Mouse (Mus musculus) limb, embryonic 11.5 days (tissue): ENCODE data around the gene Plcl2. TPM values are rescaled to one million over a fixed set of nuclear protein-coding genes. Genes with fewer than 3 reads are reported as not detected.
A peak's percentile ranks its signal among the peaks of the same experiment; 100 is the strongest.

Experiments
- ATAC-seq: fragments of 200-750 bp; cut with Nextera tagmentation; 2 replicates; pipeline ENCODE4 v1.8.0; 2017; ENCODE audit warnings: low read depth; ENCODE audit not compliant: insufficient number of reproducible peaks, low FRiP score, low TSS enrichment
- DNase-seq: peaks from one replicate; pipeline ENCODE4 v3.0.0-alpha.2; 2015; ENCODE audit warnings: low spot score
- H3K27ac ChIP-seq: fragments of 300-500 bp; sonication (generic); replicated peaks from 2 replicates; pipeline ENCODE4 v1.5.1; 2014; ENCODE audit warnings: low read depth, mild to moderate bottlenecking, low read length
- H3K27me3 ChIP-seq: fragments of 300-500 bp; sonication (generic); 2 replicates; pipeline ENCODE4 v1.6.1; 2014; ENCODE audit warnings: mild to moderate bottlenecking, low read length, mixed read lengths; ENCODE audit not compliant: control insufficient read depth, insufficient read depth
- H3K36me3 ChIP-seq: fragments of 300-500 bp; sonication (generic); 2 replicates; pipeline ENCODE4 v1.6.1; 2014; ENCODE audit warnings: mild to moderate bottlenecking, low read length, moderate library complexity, mixed read lengths; ENCODE audit not compliant: control insufficient read depth, insufficient read depth
- H3K4me1 ChIP-seq: fragments of 300-500 bp; sonication (generic); 2 replicates; pipeline ENCODE4 v1.6.1; 2014; ENCODE audit warnings: low read length, mixed read lengths; ENCODE audit not compliant: control insufficient read depth, insufficient read depth
- H3K4me2 ChIP-seq: fragments of 300-500 bp; sonication (generic); 2 replicates; pipeline ENCODE4 v1.6.1; 2014; ENCODE audit warnings: low read depth, mild to moderate bottlenecking, moderate library complexity; ENCODE audit not compliant: severe bottlenecking
- H3K4me3 ChIP-seq: fragments of 300-500 bp; sonication (generic); 2 replicates; pipeline ENCODE4 v1.5.1; 2014; ENCODE audit warnings: low read depth, low read length
- H3K9ac ChIP-seq: fragments of 300-500 bp; sonication (generic); 2 replicates; pipeline ENCODE4 v1.6.1; 2014; ENCODE audit warnings: mild to moderate bottlenecking, low read length
- H3K9me3 ChIP-seq: fragments of 300-500 bp; sonication (generic); 2 replicates; pipeline ENCODE4 v1.6.1; 2016; ENCODE audit warnings: low read length; ENCODE audit not compliant: control insufficient read depth
- WGBS: fragments of 180-500 bp; shearing (Covaris S2); extraction: QIAGEN DNeasy Blood & Tissue Kit; methylation state at CpG from one replicate; pipeline ENCODE4 v1.1.7; 2014; 5-methylcytosine and 5-hydroxymethylcytosine counted together
- polyA plus RNA-seq: library from polyadenylated mRNA; unstranded; fragments of >200 nt; fragmentation: Nextera tagmentation; extraction: Ambion mirVana; gene quantifications from 2 replicates; pipeline ENCODE4 v1.2.1, GENCODE M21; 2014

The Plcl2 gene
- polyA plus RNA-seq, 1 experiment from 2014 or later = 5.3 TPM

DNA sequence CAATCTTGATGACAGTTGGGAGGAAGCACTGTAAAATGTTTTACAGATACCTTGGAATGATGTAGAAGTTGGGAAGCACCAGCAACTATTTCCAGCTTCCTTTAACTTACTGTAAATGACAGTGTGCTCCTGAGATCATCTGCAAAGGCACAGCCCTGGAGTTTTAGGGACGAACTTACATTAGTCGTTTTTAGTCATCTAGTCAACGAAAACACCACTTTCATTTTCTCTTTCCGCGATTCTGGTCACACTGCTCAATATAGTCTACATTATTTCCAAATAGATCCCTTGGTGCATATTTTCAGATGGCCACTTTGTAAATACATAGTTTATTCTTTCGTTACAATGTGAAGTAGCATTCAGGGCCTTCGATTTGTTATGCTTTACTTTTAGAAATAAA is 3.6 kb downstream of the Plcl2 start:
- H3K36me3 ChIP-seq = no peaks in the 10 kb centered on the region
- ATAC-seq = no peak
- H3K27ac ChIP-seq = no peak overlapping the region
- no peaks in the 10 kb centered on the region for H3K27me3 ChIP-seq
- no peak overlapping the region for H3K4me2 ChIP-seq
- no peak overlapping the region for H3K4me3 ChIP-seq
- DNase-seq = no peak
- WGBS = 92% methylated on average over 7 of the region's 7 CpGs
- no peaks in the 10 kb centered on the region for H3K9me3 ChIP-seq
- no peak overlapping the region for H3K9ac ChIP-seq
- 0 out of 2 replicates have a peak, but pooled peaks cover 2% of the 10 kb centered on the region for H3K4me1 ChIP-seq

DNA sequence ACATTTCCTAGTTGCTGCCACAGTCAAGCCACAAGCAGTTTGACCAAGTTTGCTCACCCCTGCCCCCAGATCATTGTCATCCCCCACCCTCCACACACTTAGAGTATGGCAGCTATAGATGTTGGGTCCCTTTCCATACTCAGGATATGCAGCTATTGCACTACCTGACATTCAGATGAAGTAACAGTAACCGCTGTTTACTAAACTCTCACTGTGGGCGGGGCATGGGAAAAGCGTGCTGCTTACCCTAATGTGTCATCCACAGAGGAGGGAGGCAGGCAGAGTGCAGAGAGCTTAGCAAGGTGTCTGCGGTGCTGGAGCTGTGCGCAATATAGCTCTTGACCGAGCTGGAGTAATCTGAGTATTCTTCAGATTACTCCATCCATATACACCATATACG is 4.2 kb downstream of the Plcl2 start:
- 94% methylated on average over 7 of the region's 7 CpGs for WGBS
- ATAC-seq = no peak

DNA sequence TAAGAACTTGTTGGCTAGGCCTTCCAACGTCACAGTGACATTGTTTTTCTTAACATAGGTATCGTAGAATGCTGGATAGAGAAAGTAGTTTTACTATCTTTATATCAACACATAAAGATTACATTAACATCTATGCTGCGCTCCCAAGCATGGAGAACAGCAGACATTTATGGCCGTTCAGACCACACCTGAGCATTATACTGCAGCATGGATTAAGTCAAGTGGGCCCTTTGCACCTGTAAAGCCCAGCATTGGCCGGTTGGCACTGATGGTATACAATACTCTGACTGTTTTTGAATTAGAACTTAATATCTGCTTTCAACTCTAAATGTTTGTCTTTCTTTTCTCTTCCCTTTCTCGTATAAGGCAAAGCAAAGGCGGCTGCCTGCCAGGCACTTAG is 4.8 kb downstream of the Plcl2 start:
- Histone ChIP-seq H3K27ac (no peak overlapping the region), H3K4me1 (0 out of 2 replicates have a peak, but pooled peaks cover 2% of the 10 kb centered on the region), H3K27me3 (no peaks in the 10 kb centered on the region), H3K4me3 (no peak overlapping the region), H3K4me2 (no peak overlapping the region), H3K9ac (no peak overlapping the region), H3K9me3 (no peaks in the 10 kb centered on the region), H3K36me3 (no peaks in the 10 kb centered on the region)
- peak; percentile 8 for DNase-seq
- WGBS = 91% methylated on average over 7 of the region's 7 CpGs
- no peak for ATAC-seq

More for the DNA sequence above, 4.2 kb downstream of the Plcl2 start:
- Histone ChIP-seq H3K4me2 (no peak overlapping the region), H3K36me3 (no peaks in the 10 kb centered on the region), H3K4me1 (0 out of 2 replicates have a peak, but pooled peaks cover 2% of the 10 kb centered on the region), H3K27ac (no peak overlapping the region), H3K9me3 (no peaks in the 10 kb centered on the region), H3K4me3 (no peak overlapping the region), H3K9ac (no peak overlapping the region), H3K27me3 (no peaks in the 10 kb centered on the region)
- no peak for DNase-seq

DNA sequence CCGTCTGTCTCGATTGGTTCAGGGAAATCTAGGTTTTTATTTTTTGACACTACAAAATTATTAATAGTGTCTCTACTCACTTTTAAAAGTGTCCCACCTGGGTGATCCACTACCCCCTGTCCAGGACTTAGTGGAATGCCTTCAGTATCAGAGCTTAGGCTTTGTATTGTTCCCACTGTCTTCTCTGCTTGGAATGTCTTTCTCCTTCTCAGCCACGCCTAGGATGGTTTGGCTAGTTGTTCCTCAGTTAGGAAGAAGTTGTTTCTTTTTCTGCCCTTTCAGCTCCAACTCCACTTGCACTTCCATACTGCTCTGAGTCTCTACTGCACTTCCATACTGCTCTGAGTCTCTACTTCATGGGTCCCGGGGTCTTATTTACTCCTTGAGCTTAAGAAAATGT is 6.7 kb downstream of the Plcl2 start:
- Histone ChIP-seq H3K4me1 (no peaks in the 10 kb centered on the region), H3K27me3 (no peaks in the 10 kb centered on the region), H3K4me2 (no peak overlapping the region), H3K4me3 (no peak overlapping the region), H3K36me3 (no peaks in the 10 kb centered on the region), H3K9me3 (no peaks in the 10 kb centered on the region), H3K9ac (no peak overlapping the region), H3K27ac (no peak overlapping the region)
- ATAC-seq (no peak), DNase-seq (no peak)
- 77% methylated on average over 4 of the region's 4 CpGs for WGBS

DNA sequence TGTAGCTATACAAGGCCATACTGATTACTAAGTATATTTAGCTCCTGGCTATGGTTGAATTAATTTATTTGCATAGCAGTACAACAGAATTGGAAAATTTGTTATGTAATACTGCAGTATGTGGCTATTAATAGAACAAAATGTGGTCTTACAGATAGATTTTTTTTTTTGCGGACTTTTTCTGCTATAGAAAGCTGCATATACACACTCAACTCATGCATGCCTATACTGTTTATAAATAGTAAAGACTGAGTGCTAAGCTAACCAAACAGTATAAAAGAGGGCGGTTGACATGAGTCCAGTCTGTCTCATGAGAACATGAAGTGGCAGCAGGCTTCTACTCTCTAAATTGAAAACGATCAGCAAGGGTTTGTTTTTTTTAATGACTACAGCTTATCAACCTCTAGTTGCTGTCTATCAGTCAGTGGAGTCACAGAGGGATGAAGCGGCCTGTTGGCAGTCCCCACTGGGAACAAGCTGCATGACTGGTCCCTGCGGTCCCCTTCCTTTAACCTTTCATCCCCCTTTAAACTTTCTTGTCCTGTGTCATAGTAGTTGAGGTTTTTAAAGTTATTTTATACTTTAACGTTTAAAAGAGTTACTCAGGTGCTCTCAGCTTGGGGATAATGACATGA is 8.7 kb downstream of the Plcl2 start:
- H3K4me3 ChIP-seq = no peak overlapping the region
- no peak overlapping the region for H3K9ac ChIP-seq
- H3K4me1 ChIP-seq = no peaks in the 10 kb centered on the region
- no peak for DNase-seq
- no peaks in the 10 kb centered on the region for H3K27me3 ChIP-seq
- 83% methylated on average over 6 of the region's 6 CpGs for WGBS
- no peak for ATAC-seq
- H3K27ac ChIP-seq = no peak overlapping the region
- no peaks in the 10 kb centered on the region for H3K9me3 ChIP-seq
- no peak overlapping the region for H3K4me2 ChIP-seq
- no peaks in the 10 kb centered on the region for H3K36me3 ChIP-seq

DNA sequence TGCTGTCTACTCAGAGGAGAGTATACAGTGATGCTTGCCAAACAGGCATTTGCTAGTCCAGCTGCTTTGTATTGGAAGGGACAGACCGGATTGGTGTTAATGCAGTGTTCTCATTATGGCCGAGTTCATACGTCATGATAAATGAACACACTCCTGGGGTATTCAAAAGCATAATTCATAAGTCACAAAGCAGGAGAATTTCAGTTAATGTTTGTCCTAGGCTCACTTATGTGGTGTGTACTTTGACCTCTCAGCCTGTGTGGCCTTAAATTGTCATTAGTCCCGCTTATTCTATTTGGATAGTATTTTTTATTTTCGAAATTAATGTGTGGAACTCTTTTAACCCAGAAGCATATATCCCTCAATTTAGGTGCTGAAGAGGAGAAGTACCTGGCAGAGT is 10.4 kb downstream of the Plcl2 start:
- Histone ChIP-seq H3K9ac (no peak overlapping the region), H3K36me3 (no peaks in the 10 kb centered on the region), H3K27me3 (no peaks in the 10 kb centered on the region), H3K9me3 (no peaks in the 10 kb centered on the region), H3K4me1 (no peaks in the 10 kb centered on the region), H3K4me2 (no peak overlapping the region), H3K4me3 (no peak overlapping the region), H3K27ac (no peak overlapping the region)
- no peak for DNase-seq
- 92% methylated on average over 5 of the region's 5 CpGs for WGBS
- ATAC-seq = no peak

DNA sequence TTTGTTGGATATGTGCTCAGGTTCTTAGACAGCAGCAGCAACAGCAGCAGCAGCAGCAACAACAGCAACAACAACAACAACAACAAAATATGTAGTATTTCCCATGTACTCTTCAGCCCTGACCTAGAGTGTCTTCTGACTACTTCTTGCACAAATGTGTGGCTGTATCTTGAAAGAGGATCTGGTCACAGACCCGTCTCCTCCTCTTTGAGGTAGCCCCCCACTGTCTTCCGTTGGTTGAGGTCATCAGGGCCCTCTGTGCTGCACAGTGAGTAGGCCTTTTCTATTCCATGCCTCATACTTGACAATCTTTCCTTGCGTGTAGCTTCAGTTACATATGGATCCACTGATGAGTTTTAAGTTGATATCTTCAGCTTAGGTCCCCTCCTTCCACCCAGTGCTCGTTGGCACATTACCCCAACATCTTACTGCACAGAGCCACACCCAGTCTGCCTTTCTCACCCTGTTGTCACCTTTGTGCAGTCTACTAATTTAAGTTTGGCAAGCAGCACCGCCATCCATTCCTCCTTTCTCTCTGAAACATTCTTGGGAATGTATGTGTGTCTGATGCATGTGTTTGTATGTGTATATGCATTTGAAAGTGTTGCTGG is 13.4 kb downstream of the Plcl2 start:
- ATAC-seq = no peak
- 87% methylated on average over 5 of the region's 5 CpGs for WGBS
- no peaks in the 10 kb centered on the region for H3K4me1 ChIP-seq
- H3K9ac ChIP-seq = no peak overlapping the region
- H3K4me3 ChIP-seq = no peak overlapping the region
- no peaks in the 10 kb centered on the region for H3K36me3 ChIP-seq
- no peak for DNase-seq
- no peaks in the 10 kb centered on the region for H3K9me3 ChIP-seq
- H3K4me2 ChIP-seq = no peak overlapping the region
- H3K27ac ChIP-seq = no peak overlapping the region
- H3K27me3 ChIP-seq = no peaks in the 10 kb centered on the region

DNA sequence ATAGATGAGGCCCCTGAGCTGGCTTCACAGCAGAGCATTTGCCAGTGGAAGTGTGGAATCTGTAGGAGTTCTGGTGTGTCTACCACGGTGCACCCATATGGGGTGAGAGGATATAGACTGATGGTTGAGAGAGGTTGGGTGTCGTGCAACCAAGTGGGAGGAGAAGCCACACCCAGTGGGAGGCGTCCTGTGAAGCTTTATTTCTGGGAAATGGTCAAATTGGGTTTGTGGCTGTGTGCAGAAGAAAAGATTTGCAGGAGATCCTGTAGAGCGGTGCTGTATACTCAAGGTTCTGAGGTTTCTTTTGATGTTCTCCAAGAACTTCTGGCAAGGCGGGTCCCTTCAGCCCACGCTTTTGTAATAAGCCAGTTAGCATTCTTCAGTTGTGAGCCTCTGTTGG is 15.8 kb downstream of the Plcl2 start:
- ATAC-seq (no peak), DNase-seq (no peak)
- H3K27ac ChIP-seq = no peak overlapping the region
- no peaks in the 10 kb centered on the region for H3K9me3 ChIP-seq
- H3K4me1 ChIP-seq = no peaks in the 10 kb centered on the region
- H3K9ac ChIP-seq = no peak overlapping the region
- H3K36me3 ChIP-seq = no peaks in the 10 kb centered on the region
- 79% methylated on average over 6 of the region's 6 CpGs for WGBS
- H3K4me2 ChIP-seq = no peak overlapping the region
- no peaks in the 10 kb centered on the region for H3K27me3 ChIP-seq
- H3K4me3 ChIP-seq = no peak overlapping the region

DNA sequence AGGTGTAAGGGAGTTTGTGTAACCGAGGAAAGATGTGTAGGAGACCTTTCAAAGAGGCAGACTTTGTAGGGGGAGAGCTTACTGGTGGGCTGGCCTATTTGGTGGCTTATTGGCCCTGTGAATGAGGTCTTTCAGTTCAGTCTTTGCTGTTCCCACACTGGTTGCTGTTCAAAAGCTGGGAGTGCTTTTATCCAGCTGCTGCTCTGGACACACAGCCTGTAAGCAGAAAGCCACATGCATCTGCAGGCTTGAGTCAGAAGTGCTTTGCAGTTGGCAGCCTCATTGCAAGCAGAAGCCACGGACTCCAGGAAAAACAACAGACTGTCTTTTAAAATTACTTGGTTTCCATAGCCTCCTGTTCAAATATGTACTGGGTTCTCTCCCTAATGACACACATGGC is 16.6 kb downstream of the Plcl2 start:
- no peaks in the 10 kb centered on the region for H3K36me3 ChIP-seq
- H3K9ac ChIP-seq = no peak overlapping the region
- no peak overlapping the region for H3K27ac ChIP-seq
- 57% methylated on average over 2 of the region's 2 CpGs for WGBS
- H3K4me2 ChIP-seq = no peak overlapping the region
- H3K4me3 ChIP-seq = no peak overlapping the region
- no peak for ATAC-seq
- no peaks in the 10 kb centered on the region for H3K27me3 ChIP-seq
- H3K9me3 ChIP-seq = no peaks in the 10 kb centered on the region
- no peak for DNase-seq
- no peaks in the 10 kb centered on the region for H3K4me1 ChIP-seq
